Mouse (Mus musculus) frontal cortex, postnatal 10 days (tissue): Measurements from ENCODE around the gene D630003M21Rik.

Experiments used
- DNase-seq, 2 experiments: peaks; one replicate each; pipeline ENCODE4 v3.0.0; 2022; ENCODE audit warnings: low spot score in 2 of 2, mixed read lengths in 1 of 2

Gene D630003M21Rik

DNA sequence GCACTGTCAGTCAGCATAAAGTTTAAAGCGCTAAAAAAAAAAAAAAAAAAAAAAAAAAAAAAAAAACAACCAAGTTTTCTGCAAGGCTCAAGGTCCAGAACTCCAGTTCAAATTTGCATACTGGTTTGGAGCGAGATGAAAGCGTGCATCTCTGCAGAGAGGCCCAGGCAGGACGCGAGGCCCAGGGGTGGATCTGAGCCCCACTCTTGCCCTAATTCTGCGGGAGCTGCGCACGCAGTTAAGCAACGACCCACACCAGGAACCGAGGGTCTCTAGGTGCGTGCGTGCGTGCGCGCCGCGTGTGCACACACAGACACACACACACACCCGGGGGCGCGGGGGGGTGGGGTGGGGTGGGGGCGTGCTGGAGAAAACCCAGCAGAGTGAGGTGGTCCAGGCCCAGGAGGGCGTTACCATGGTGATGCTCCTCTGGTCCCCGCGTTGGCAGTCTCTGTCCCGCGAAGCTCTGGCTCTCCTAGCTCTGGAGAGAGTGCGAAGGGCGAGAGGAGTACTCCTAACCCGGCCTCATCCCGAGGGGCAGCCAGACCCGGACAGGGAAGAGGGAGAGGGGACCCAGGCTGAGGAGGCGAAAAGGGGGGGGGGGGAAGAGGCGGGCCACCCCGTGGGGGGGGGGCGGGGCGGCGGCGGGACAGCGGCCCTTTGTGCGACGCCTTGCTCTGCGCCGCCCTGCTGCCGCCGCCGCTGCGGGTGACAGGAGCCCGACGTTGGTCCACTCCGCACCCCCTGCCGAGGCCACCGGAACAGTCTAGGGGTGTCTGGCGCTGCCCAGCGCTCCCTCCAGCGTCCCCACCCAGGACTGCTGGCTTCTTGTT lies at the start of gene D630003M21Rik:
TSS of gene D630003M21Rik (minus strand) at position 553 of the 833 bp plus-strand sequence.
- DNase-seq = no peak

DNA sequence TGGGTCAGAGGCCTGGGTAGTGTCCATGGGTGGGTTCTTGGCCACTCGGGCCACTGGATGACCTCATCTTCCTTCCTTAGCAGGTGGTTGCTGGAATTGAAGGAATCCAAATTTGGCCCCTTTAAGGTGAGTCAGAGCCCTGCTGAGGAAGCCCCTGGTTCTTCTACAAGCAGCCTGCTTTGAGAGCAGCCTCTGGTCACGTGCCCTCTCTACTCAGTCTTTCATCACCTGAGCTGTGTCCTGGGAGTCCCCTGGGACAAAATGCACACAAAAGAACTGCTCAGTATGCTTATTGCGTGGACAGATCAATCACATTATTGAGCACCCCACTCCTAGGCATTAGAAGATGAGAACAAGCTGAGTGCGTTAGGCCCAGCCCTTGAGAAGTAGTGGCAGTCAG lies 47.9 kb upstream of the D630003M21Rik start:
- DNase-seq = no peak

DNA sequence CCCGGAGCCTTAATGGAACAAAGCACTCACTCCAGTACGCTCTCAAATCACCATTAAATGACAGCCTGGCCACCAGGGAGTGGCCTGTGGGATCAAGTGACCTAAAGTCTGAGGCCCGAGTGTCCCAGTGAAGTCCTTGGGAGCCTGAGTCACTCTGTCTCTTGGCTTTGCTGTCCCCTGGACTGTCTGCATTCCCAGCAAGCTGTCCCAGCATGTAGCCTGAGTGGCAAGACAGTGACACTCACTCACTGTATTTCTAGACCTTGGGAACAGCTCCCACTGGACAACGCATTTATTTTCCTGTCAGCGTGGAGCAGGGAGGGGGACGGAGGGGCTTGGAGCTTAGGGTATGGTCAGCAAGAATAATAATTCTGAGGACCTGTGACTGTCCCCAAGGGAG lies 47.4 kb upstream of the D630003M21Rik start:
- DNase-seq = no peak

DNA sequence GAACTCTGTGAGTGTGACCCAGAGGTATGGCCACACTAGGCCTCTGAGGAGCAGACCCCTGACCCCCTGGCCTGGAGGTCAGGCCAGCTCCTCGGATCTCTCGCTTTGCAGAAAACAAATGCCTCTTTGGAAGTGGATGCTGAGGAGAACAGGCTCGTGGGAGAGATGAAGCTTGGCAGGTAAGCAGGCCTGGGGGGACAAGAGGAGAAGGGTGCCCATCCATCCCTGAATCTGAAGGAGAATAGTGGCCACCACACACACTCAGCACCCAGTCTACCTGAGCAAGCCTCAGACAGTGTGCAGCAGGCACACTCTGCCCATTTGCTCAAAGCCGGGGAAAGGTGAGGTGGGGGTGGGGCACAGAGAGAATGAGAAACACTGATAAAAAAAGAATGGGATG lies 46.8 kb upstream of the D630003M21Rik start:
- no peak for DNase-seq

DNA sequence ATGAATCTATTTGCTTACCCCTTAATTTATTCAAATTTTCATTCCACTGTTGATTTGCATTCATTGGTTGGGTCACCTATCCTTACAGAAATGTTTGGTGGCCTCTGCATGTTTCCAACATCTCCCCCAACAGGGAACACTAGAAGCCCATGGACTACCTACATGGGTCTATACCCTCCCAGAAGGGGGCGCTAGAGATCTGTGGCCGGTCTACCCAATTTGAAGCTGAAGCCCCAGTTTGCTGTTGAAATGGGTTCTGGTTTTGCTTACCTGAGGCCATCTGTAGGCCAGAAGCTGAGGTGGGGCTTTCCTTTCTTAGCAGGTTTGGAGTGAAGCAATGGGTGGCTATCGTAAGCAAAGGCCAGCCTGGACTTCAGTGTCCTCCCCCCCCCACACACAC lies 46.3 kb upstream of the D630003M21Rik start:
- DNase-seq = no peak

DNA sequence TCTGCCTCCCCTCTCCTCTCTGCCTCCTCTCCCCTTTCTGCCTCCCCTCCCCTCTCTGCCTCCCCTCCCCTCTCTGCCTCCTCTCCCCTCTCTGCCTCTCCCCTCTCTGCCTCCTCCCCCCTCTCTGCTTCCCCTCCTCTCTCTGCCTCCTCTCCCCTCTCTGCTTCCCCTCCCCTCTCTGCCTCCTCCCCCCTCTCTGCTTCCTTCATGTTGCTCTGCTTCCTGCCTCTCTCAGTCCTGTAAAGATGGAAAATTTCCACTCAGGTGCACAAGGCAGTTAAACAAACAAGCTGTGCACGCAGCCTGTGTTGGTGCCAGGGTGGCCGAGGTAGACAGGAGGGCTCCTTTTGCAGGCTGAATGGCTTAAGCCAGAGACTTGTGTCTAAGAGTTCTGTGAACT lies 44.6 kb upstream of the D630003M21Rik start:
- DNase-seq = no peak

DNA sequence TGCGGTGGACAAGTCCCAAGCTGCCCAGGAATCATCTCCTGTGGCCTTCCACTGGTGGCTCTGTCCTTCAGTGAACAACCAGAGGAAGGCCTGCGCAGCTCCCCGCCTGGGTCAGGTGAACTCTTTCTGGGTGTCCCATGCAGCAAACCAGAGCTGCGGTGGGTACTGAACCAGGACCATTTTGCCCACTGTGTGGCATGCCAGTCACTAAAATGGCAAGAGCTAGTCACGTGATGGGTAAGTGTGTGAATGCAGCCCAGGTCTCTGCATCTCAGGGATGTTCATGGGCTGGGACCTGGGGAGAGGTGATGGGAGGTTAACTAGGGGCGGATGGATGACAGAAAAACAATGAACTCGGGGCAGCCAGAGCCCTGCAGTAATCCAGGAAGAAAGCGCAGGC lies 41.0 kb upstream of the D630003M21Rik start:
- no peak for DNase-seq

DNA sequence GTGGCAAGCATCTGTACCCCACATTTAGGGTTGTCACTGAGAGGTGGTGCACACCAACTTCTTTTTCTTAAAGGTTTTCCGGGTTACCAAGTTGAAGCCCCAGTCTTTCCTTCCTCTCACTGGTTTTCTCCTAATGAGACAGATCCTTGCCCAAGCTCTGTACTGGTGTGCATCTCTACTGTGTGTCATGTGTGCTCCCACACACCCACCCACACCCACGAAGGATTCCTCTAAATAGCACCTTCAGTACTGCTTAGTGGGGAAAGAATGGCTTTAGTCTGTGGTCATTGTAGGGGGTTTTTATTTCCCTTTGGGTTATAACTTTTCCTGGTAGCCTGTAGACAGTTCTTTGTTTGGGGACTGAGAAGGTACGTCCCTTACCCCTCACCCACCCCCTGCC lies 35.9 kb upstream of the D630003M21Rik start:
- no peak for DNase-seq

DNA sequence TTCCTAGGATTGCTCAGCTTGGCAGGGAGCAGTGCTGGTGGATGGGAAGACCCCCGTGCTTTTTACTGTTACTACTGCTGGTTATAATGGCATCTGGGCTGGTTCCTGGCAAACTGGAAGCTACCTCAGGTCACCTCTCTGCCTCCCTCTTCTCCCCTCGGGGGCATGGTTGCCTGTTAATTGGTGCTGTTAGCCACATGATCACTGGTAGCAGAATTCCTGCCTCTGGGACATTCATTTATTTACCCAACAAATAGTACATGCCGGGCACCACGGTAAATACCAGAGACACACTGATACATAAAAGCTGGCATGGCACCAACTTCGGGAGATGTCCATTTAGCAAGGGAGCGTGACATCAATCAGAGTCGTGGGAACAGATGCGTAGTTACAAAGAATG lies 30.5 kb upstream of the D630003M21Rik start:
- DNase-seq = no peak

DNA sequence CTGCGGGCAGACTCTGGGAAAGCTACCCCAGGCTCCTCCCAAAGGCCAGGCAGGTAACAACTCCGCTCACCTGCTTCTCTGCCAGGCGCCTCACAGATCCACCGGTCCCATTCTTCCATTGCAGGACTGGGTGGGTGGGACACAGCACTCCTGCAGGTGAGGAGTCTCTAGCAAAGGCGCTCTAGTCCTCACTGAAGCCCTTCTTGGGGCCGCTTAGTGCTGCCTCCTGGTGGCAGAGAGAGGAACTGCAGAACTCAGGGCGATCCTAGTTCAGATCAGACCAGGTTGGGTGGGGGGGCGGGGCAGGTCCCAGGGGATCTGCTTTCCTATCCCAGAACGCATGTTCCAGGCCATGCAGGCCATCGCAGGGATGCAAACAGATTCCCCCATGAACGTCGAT lies 29.8 kb upstream of the D630003M21Rik start:
- peak in 1 of 2 experiments; percentile 43 for DNase-seq

DNA sequence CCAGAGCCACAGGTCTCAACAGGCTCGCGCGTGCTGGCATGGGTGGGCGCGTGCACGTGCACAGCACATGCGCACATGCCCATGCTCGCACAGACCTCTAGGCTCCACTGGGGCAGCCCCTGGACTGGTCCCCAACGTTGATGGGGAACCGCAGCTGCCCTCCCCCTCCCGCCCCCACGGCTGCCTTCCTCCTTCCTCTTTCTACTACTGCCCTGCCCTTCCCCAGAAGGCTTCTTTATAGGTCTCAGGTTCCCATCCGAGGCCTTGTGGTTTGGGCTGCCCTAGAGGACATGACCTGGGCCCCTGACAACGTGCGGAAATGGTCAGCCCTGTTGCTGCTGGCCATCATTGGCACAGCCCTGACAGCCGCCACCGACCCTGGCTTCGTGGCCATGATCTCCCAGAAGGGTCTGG lies 29.0 kb upstream of the D630003M21Rik start, which contains the start of gene Bpi:
TSS of gene Bpi (plus strand) at position 90 of the 414 bp plus-strand sequence.
- DNase-seq = no peak

DNA sequence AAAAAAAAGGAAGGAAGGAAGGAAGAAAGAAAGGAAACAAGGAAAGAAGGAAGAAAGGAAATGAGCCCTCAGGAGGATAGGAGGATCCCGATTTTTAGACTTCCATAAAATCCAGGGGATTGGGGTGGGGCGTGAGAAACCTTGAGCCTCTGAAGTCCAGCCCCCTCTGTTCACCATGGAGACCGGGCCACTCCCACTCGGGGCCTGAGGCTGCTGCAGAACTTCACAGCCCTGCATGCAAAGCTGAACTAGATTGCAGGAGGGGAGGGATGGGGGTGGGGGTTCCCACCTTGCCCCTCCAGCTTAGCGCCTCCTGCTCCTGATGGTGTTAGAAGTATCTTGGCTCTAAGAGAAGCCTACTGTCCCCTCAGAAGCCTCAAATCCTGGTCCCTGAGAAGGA lies 27.9 kb upstream of the D630003M21Rik start:
- DNase-seq = no peak

DNA sequence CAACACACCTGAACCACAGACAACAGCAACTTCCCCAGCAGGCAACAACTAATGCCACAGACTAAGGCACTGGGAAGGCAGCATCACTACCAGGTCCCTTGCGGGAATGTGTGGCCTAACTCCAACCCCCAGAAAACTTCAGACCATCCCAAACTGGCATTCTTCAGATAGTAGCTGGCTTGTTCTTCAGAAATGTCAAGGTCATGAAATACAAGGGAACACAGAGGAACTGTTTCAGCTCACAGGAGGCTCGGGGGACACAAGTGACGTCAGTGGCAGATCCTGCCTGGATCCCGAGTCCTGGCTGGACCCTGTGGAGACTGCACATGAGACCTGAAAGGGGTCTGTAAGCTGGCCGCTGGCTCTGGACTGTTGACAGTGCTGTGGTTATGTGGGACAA lies 24.8 kb upstream of the D630003M21Rik start:
- DNase-seq = no peak

DNA sequence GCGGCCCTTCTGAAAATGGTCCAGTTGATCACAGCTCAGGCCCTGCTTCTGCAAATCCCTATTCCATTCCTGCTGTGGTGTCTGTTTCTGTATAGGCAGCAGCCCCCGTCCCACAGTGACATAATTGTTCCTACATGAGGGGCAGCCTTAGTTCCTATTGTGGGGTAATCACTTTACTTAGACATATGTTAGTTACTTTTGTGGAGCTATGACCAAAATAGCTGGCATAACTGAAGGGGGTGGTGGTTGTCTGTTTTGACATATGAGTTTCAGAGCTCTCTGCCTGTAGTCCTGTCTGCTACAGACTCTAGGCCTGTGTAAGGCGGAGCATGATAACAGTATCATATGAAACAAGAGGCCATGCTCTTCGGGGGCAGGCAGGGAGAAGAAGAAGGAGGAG lies 21.5 kb upstream of the D630003M21Rik start:
- DNase-seq = no peak

DNA sequence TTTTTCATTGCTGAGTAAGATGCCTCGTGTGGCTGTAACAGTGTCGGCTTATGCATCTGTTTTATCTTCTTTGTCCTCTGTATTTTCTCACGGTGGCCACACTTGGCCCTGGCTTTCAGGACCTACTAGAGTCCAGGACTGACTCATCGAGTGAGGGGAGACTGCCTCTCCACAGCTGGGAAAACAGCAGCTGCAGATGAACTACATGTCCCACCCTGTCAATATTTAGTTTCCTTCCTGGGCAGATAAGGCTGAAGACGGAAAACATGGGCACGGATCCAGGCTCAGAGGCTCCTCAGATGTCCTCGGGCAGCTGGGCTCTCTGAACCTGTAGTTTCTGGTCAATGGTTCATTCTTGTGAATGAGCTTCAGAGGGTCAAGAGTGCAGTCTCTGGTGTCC lies 19.3 kb upstream of the D630003M21Rik start:
- DNase-seq = no peak

DNA sequence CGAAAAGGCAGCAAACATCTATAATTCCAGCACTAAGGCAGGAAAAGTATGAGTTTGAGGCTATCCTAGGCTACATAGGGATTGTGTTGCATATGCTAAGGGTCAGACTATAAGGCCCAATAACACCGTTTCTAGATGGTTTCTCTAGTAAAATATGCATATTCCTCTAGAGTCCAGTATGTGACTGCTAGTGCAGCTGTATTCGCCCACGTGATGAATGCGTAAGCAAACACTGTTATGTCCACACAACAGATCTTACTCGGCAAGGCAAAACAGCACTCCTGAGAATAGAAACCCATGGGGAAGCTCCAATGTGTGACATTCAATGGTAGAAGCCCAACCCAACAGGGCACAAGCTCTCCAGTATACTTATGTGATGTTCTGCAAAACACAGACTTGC lies 18.8 kb upstream of the D630003M21Rik start:
- no peak for DNase-seq

DNA sequence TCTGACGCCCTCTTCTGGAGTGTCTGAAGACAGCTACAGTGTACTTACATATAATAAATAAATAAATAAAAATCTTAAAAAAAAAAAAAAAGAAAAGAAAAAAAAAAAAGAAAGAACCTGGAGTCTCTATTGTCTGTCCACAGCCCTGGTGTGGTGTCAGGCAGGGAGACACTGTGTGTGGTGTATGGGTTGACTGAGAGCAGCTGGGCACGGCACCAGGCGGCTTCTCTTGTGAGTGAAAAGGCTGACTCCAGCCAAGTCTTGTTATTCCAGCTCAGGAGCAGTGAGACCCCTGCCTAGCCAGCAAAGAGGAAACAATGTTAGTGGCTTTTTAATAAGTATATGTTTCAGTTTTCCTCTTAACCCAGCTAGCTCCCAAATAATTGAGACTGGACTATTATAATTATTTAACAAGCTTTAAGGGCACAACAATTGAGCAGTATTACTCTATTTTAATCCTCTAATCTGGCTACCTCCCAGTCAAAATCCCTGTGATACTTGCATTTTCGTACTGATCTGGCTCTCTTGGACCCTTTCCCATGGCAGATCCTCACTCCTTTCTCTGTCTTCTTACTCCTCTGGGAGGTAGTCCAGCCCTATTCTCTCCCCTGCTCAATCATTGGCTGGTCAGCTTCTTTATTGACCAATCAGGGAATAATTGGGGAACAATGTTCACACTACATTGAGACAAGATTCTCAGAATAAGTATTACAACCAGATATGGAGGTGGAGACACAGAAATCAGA lies 16.2 kb upstream of the D630003M21Rik start:
- DNase-seq = no peak

DNA sequence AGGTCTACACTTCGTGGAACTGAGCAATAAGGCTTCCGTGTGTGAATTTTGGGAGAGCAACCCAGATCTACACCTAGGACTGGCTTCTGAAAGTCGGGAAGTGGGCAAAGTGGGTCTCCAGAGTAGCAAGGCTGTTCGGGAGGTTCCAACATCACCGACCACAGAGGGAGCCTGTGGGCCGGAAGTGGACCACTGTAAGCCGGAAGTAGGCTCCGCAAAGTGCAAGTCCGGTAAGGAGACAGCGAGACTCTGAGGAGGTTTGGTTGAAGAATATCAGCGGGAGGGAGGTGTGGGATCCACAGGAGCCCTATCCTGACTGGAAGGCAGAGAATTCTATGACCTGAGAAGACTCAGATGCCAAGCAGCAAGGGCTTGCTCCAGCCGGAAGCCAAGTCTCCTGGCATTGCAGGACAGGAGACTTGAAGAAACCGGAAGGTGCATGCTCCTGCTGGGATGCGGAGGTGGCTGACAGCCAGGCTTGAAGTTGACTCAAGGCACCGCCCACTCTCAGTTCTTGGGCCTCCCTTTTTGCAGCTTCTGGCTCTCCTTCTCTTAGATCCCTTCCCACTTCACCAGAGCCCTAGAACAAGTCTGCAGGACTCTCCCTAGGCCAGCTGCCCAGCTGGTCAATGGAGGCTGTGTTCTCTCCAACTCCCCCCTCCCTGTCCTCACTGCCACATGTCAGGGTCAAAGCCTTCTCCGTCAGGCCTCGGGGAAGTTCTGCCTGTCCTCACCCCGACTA lies 14.3 kb upstream of the D630003M21Rik start:
- DNase-seq = peak in 1 of 2 experiments; percentile 20

DNA sequence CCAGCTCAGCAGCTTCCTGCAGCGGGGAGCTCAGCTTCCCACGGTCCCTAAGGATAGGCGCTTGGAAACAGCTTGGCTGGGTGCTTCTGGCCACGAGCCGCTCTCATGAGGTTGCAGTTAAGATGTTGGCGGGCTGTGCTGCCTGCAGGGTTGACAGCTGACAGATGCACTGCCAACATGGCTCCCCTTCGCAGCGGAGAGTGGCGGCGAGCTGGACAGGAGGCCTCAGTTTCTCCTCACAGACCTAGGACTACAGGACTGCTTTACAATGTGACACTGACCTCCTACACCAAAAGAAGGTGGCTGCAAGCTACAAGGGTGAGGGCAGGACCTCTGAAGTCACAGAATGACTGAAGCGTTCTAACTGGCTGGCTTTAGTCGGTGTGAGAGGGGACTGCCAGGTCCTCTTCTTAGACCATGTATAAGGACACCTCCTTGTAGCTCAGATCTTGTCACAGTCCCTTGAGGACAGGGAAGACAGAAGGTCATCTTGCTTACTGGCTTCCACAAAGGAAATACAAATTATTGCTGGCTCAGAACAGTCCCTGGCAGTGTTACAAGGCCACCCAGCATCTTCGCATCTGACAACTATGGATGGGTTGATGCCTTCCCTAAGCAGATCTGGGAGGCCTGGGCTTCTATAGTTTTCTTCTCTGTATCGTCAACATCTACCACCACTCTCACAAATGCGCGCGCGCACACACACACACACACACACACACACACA lies 13.3 kb upstream of the D630003M21Rik start:
- DNase-seq = peak; percentile 31 to 37

DNA sequence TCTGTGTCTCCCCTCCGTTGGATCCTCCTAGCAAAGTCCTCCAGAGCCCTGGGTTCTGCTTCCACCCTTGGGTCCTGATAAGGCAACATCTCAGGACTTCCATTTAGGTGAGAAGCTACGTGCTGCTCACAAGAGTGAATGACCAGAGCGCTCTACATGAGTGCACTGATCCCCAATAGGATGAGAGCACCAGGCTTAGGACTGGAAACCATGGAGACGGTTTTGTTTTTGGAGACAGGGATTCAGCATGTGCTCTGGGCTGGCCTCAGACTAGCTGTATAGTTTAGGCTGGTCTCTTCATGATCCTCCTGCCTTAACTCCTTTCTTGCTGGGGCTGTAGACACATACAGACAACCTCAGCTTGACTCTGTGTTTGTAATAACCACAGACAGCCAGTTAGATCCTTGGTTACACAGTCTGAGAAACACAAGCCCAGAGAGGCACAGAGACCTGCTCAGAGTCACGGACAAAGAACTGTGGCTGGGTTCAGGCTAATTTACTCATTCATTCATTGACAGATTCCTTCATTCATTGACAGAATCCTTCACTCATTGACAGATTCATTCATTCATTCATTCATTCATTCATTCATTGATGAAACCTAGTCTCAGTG lies 12.2 kb upstream of the D630003M21Rik start:
- no peak for DNase-seq

DNA sequence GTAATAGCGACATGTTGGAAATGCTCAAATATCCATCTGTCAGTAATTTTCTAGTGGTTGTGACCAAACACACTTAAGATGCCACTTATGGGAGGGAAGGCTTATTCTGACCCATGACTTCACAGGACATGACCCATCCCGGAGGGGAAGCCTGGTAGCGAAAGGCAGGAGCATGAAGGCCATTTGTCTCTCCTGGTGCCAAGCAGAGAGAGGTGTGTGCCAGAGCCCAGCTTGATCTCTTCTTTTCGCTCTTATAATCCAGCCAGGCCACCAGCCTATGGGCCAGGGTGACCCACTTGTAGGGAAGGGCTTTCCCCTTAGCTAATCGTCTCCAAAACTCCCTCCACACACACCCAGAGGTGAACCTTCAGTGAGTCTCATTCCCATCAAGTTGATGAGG lies 9.1 kb upstream of the D630003M21Rik start:
- DNase-seq = no peak
